Mouse (Mus musculus): ENCODE data around the gene Hist1h2ao. TPM values are rescaled to one million over a fixed set of nuclear protein-coding genes. Genes with fewer than 3 reads are reported as not detected.
"Not testable (repeated sequence)": the region's sequence is repeated elsewhere in the genome, so short reads cannot be mapped to it uniquely, and the experiment has no call there.

Gene Hist1h2ao
- polyA plus RNA-seq, 1 experiment from 2014 or later = not detected

- H3K9me3 ChIP-seq (ENCODE audit: control insufficient read depth, low read length); H3K4me1 ChIP-seq (ENCODE audit: control insufficient read depth, insufficient read depth, low read length); DNase-seq (ENCODE audit: low spot score); H3K27ac ChIP-seq (replicated peaks; ENCODE audit: low read depth, low read length); H3K27me3 ChIP-seq (replicated peaks; ENCODE audit: control insufficient read depth, insufficient read depth, low read length); H3K4me2 ChIP-seq (ENCODE audit: low read depth, low read length); H3K4me3 ChIP-seq (ENCODE audit: low read depth, low read length); H3K9ac ChIP-seq (ENCODE audit: low read depth, low read length); ATAC-seq (ENCODE audit: low read depth); H3K36me3 ChIP-seq (ENCODE audit: control insufficient read depth, insufficient read depth, low read length): not testable (repeated sequence)
Observed at GRCm38 (mm10) chr13:21797163-21797562, 13.1 kb upstream of the Hist1h2ao start.

DNA sequence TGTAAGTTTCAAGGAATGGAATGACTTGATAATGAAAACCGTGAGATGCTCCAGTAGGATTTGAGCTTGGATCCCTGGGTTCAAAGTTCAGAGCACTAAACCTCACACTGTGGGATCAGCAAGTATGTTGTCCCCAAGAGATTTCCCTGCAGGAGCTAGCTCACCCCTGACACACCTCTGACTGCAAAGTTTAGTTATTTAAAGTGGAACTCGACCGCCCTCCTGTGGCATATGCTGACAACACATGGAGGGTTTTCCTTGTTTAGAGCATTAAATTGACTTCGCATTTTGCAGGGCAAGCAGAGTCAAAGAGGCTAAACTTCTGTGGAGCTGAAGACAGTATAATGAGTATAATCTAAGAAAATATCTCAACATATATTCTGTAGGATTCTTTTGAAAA is 7.2 kb upstream of the Hist1h2ao start:
- not testable (repeated sequence) for H3K9ac ChIP-seq (ENCODE audit: low read depth, low read length); H3K27ac ChIP-seq (replicated peaks; ENCODE audit: low read depth, low read length); H3K27me3 ChIP-seq (replicated peaks; ENCODE audit: control insufficient read depth, insufficient read depth, low read length); H3K4me1 ChIP-seq (ENCODE audit: control insufficient read depth, insufficient read depth, low read length); H3K36me3 ChIP-seq (ENCODE audit: control insufficient read depth, insufficient read depth, low read length); H3K4me2 ChIP-seq (ENCODE audit: low read depth, low read length); DNase-seq (ENCODE audit: low spot score); H3K4me3 ChIP-seq (ENCODE audit: low read depth, low read length); H3K9me3 ChIP-seq (ENCODE audit: control insufficient read depth, low read length)
- peak; percentile 82 for ATAC-seq (ENCODE audit: low read depth)
- WGBS = no CpG with 5 or more reads among the region's 4 CpGs

GRCm38 (mm10) chr13:21811074-21811473 is 809 bp downstream of the Hist1h2ao start:
- H3K27ac ChIP-seq (replicated peaks; ENCODE audit: low read depth, low read length); H3K9me3 ChIP-seq (ENCODE audit: control insufficient read depth, low read length); H3K4me2 ChIP-seq (ENCODE audit: low read depth, low read length); DNase-seq (ENCODE audit: low spot score); H3K4me1 ChIP-seq (ENCODE audit: control insufficient read depth, insufficient read depth, low read length); H3K27me3 ChIP-seq (replicated peaks; ENCODE audit: control insufficient read depth, insufficient read depth, low read length); H3K9ac ChIP-seq (ENCODE audit: low read depth, low read length); H3K4me3 ChIP-seq (ENCODE audit: low read depth, low read length); H3K36me3 ChIP-seq (ENCODE audit: control insufficient read depth, insufficient read depth, low read length): not testable (repeated sequence)
- 0 out of 2 replicates have a peak, but pooled peaks have one; percentile 10 for ATAC-seq (ENCODE audit: low read depth)
- WGBS = no CpG with 5 or more reads among the region's 8 CpGs

DNA sequence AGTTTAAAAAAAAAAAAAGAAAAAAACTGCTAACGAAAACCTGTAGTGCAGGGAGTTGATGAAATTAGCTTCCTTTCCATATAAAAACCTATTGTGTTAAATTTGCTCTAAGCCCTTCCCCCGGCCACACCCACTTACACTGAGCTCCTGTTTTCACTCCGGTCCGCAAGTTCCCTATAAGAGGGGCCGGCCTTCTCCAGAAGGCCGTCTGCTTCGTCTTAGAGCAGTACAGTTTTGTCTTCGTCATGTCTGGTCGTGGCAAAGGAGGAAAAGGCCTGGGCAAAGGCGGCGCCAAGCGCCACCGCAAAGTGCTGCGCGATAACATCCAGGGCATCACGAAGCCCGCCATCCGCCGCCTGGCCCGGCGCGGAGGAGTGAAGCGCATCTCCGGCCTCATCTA is 1.3 kb downstream of the Hist1h2ao start, which contains the start of gene Hist1h4m:
Gene Hist1h4m (plus strand): TSS at position 208 of the 400 bp plus-strand sequence.
- not testable (repeated sequence) for H3K4me1 ChIP-seq (ENCODE audit: control insufficient read depth, insufficient read depth, low read length); DNase-seq (ENCODE audit: low spot score); H3K9ac ChIP-seq (ENCODE audit: low read depth, low read length); H3K36me3 ChIP-seq (ENCODE audit: control insufficient read depth, insufficient read depth, low read length); H3K27ac ChIP-seq (replicated peaks; ENCODE audit: low read depth, low read length); H3K27me3 ChIP-seq (replicated peaks; ENCODE audit: control insufficient read depth, insufficient read depth, low read length); H3K9me3 ChIP-seq (ENCODE audit: control insufficient read depth, low read length)
- Histone ChIP-seq H3K4me3 (ENCODE audit: low read depth, low read length) (0 out of 2 replicates have a peak within 1 kb of the TSS, but pooled peaks have one; percentile 17), H3K4me2 (ENCODE audit: low read depth, low read length) (peak within 1 kb of the TSS; percentile 45)
- no CpG with 5 or more reads among the region's 24 CpGs for WGBS
- ATAC-seq (ENCODE audit: low read depth) = peak; percentile 59

DNA sequence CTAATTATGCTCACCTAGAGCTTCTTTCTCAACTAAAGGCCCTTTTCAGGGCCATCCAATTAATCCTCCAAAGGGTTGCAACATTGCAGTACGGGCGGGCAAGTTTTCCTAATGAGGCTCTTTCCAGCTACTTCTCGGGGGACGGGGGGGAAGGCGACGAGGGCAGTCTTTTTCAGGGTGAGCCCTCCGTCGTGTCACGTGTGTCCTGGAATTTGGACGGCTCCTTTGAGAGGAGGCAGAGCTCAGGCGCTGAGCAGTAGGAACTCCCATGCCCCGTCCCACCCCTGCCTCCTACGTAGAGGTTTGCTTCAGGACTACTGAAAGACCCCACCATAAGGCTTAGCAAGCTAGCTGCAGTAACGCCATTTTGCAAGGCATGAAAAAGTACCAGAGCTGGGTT is 1.8 kb downstream of the Hist1h2ao start:
- WGBS = 0% methylated on average over 11 of the region's 14 CpGs
- not testable (repeated sequence) for H3K9me3 ChIP-seq (ENCODE audit: control insufficient read depth, low read length); H3K9ac ChIP-seq (ENCODE audit: low read depth, low read length); H3K4me1 ChIP-seq (ENCODE audit: control insufficient read depth, insufficient read depth, low read length); DNase-seq (ENCODE audit: low spot score); H3K27me3 ChIP-seq (replicated peaks; ENCODE audit: control insufficient read depth, insufficient read depth, low read length); H3K36me3 ChIP-seq (ENCODE audit: control insufficient read depth, insufficient read depth, low read length); H3K27ac ChIP-seq (replicated peaks; ENCODE audit: low read depth, low read length)
- Histone ChIP-seq H3K4me2 (ENCODE audit: low read depth, low read length) (peak overlapping the region; percentile 45), H3K4me3 (ENCODE audit: low read depth, low read length) (0 out of 2 replicates have a peak overlapping the region, but pooled peaks have one; percentile 17)
- ATAC-seq (ENCODE audit: low read depth) = peak; percentile 39

- not testable (repeated sequence) for H3K9me3 ChIP-seq (ENCODE audit: control insufficient read depth, low read length); DNase-seq (ENCODE audit: low spot score); H3K9ac ChIP-seq (ENCODE audit: low read depth, low read length); H3K4me2 ChIP-seq (ENCODE audit: low read depth, low read length); ATAC-seq (ENCODE audit: low read depth); H3K36me3 ChIP-seq (ENCODE audit: control insufficient read depth, insufficient read depth, low read length); H3K27me3 ChIP-seq (replicated peaks; ENCODE audit: control insufficient read depth, insufficient read depth, low read length); H3K4me1 ChIP-seq (ENCODE audit: control insufficient read depth, insufficient read depth, low read length); H3K4me3 ChIP-seq (ENCODE audit: low read depth, low read length); H3K27ac ChIP-seq (replicated peaks; ENCODE audit: low read depth, low read length)
- WGBS = 66% methylated on average over 6 of the region's 16 CpGs
Observed at GRCm38 (mm10) chr13:21820082-21820890, 10.0 kb downstream of the Hist1h2ao start.

DNA sequence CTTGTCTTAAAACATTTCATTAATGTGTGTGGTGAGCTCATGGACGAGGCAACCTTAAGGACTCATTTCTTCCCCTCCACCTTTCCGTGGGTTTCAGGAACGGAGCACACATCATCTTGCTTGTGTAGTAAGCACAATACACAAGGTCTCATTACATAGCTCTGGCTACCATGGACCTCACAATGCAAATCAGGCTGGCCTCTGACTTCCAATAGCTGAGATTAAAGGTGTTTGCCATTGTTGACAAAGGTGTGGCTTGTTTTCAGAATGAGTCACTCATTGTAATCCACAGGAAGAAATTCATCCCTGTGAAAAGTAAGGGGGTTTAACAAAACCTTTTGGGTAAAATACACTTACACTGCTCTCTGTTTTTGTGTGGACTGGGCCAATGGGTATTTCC is 18.2 kb downstream of the Hist1h2ao start:
- Histone ChIP-seq H3K9ac (ENCODE audit: low read depth, low read length) (no peak overlapping the region), H3K4me3 (ENCODE audit: low read depth, low read length) (no peak overlapping the region), H3K27me3 (replicated peaks; ENCODE audit: control insufficient read depth, insufficient read depth, low read length) (no peaks in the 10 kb centered on the region), H3K36me3 (ENCODE audit: control insufficient read depth, insufficient read depth, low read length) (no peaks in the 10 kb centered on the region), H3K4me1 (ENCODE audit: control insufficient read depth, insufficient read depth, low read length) (no peaks in the 10 kb centered on the region), H3K4me2 (ENCODE audit: low read depth, low read length) (no peak overlapping the region), H3K27ac (replicated peaks; ENCODE audit: low read depth, low read length) (no peak overlapping the region), H3K9me3 (ENCODE audit: control insufficient read depth, low read length) (no peaks in the 10 kb centered on the region)
- 86% methylated on average over 3 of the region's 3 CpGs for WGBS
- DNase-seq (ENCODE audit: low spot score) (no peak), ATAC-seq (ENCODE audit: low read depth) (no peak)

DNA sequence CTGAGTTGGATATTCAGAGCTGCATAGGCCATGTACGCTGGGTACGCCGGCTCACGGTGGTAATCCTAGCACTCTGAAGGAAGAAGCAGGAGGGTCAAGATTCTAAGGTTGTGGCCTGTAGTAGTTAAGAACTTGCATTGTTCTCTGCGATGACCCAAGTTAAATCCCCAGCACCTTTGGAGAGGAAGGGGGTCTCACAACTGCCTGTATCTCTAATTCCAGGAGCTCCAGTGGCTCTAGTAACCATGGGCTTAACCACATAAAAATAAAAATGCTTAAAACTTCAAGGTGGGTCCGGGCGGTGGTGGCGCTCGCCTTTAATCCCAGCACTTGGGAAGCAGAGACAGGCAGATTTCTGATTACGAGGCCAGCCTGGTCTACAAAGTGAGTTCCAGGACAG is 20.1 kb downstream of the Hist1h2ao start:
- no peak overlapping the region for H3K9ac ChIP-seq (ENCODE audit: low read depth, low read length)
- H3K36me3 ChIP-seq (ENCODE audit: control insufficient read depth, insufficient read depth, low read length) = no peaks in the 10 kb centered on the region
- H3K27ac ChIP-seq (replicated peaks; ENCODE audit: low read depth, low read length) = no peak overlapping the region
- H3K4me1 ChIP-seq (ENCODE audit: control insufficient read depth, insufficient read depth, low read length) = no peaks in the 10 kb centered on the region
- WGBS = 89% methylated on average over 10 of the region's 10 CpGs
- ATAC-seq (ENCODE audit: low read depth) = no peak
- DNase-seq (ENCODE audit: low spot score) = no peak
- H3K27me3 ChIP-seq (replicated peaks; ENCODE audit: control insufficient read depth, insufficient read depth, low read length) = no peaks in the 10 kb centered on the region
- no peaks in the 10 kb centered on the region for H3K9me3 ChIP-seq (ENCODE audit: control insufficient read depth, low read length)
- H3K4me2 ChIP-seq (ENCODE audit: low read depth, low read length) = no peak overlapping the region
- no peak overlapping the region for H3K4me3 ChIP-seq (ENCODE audit: low read depth, low read length)
